Mouse (Mus musculus): Measurements from ENCODE around the gene Gpm6b. TPM values are rescaled to one million over a fixed set of nuclear protein-coding genes. Genes with fewer than 3 reads are reported as not detected.
A peak's percentile ranks its signal among the peaks of the same experiment; 100 is the strongest.

Gene Gpm6b
- 211 and 224 TPM in 2 replicates for polyA plus RNA-seq (2016; fragmentation: Nextera tagmentation; extraction: Ambion mirVana)

GRCm38 (mm10) chrX:166238831-166239460 is at the start of gene Gpm6b:
Gene Gpm6b, plus strand, starts transcription at chrX:166238911.
- H3K4me3 ChIP-seq = peak within 1 kb of the TSS; percentile 59
- H3K27me3 ChIP-seq = peaks cover 41% of the 10 kb centered on the region
- H3K4me1 ChIP-seq = no peaks in the 10 kb centered on the region
- no peaks in the 10 kb centered on the region for H3K36me3 ChIP-seq
- no peak within 1 kb of the TSS for H3K27ac ChIP-seq
- H3K9ac ChIP-seq = peak within 1 kb of the TSS; percentile 67
- H3K9me3 ChIP-seq (replicated peaks) = no peaks in the 10 kb centered on the region
- 28% methylated on average over 61 of the region's 63 CpGs for WGBS
- ATAC-seq (ENCODE audit: low FRiP score) = peak; percentile 87
- H3K4me2 ChIP-seq (replicated peaks) = peak within 1 kb of the TSS; percentile 82

- no peak overlapping the region for H3K4me2 ChIP-seq (replicated peaks)
- H3K27ac ChIP-seq = no peak overlapping the region
- no peak overlapping the region for H3K4me3 ChIP-seq
- no peak overlapping the region for H3K9ac ChIP-seq
- 0 out of 2 replicates have a peak, but pooled peaks cover 6% of the 10 kb centered on the region for H3K27me3 ChIP-seq
- no peaks in the 10 kb centered on the region for H3K9me3 ChIP-seq (replicated peaks)
- no peaks in the 10 kb centered on the region for H3K4me1 ChIP-seq
- H3K36me3 ChIP-seq = no peaks in the 10 kb centered on the region
- ATAC-seq (ENCODE audit: low FRiP score) = no peak
Observed at GRCm38 (mm10) chrX:166196327-166196726, 42.4 kb upstream of the Gpm6b start.

- Histone ChIP-seq H3K4me1 (no peaks in the 10 kb centered on the region), H3K27me3 (0 out of 2 replicates have a peak, but pooled peaks cover 6% of the 10 kb centered on the region), H3K4me2 (replicated peaks) (no peak overlapping the region), H3K4me3 (no peak overlapping the region), H3K36me3 (no peaks in the 10 kb centered on the region), H3K27ac (no peak overlapping the region), H3K9ac (no peak overlapping the region), H3K9me3 (replicated peaks) (no peaks in the 10 kb centered on the region)
- WGBS = 91% methylated on average over 2 of the region's 2 CpGs
- no peak for ATAC-seq (ENCODE audit: low FRiP score)
Observed at GRCm38 (mm10) chrX:166198266-166198665, 40.4 kb upstream of the Gpm6b start.

GRCm38 (mm10) chrX:166199812-166200211 is 38.9 kb upstream of the Gpm6b start:
- Histone ChIP-seq H3K27ac (no peak overlapping the region), H3K4me1 (no peaks in the 10 kb centered on the region), H3K36me3 (no peaks in the 10 kb centered on the region), H3K4me2 (replicated peaks) (no peak overlapping the region), H3K9ac (no peak overlapping the region), H3K4me3 (no peak overlapping the region), H3K27me3 (0 out of 2 replicates have a peak, but pooled peaks cover 6% of the 10 kb centered on the region), H3K9me3 (replicated peaks) (no peaks in the 10 kb centered on the region)
- ATAC-seq (ENCODE audit: low FRiP score) = no peak

- Histone ChIP-seq H3K27me3 (peaks cover 32% of the 10 kb centered on the region), H3K4me1 (no peaks in the 10 kb centered on the region), H3K9me3 (replicated peaks) (no peaks in the 10 kb centered on the region), H3K36me3 (no peaks in the 10 kb centered on the region), H3K4me3 (no peak overlapping the region), H3K27ac (no peak overlapping the region), H3K4me2 (replicated peaks) (no peak overlapping the region), H3K9ac (no peak overlapping the region)
- 80% methylated on average over 2 of the region's 2 CpGs for whole genome bisulfite sequencing
- ATAC-seq (ENCODE audit: low FRiP score) = no peak
Observed at GRCm38 (mm10) chrX:166214576-166214975, 24.1 kb upstream of the Gpm6b start.

GRCm38 (mm10) chrX:166216248-166216647 is 22.5 kb upstream of the Gpm6b start:
- WGBS = 70% methylated on average over 6 of the region's 6 CpGs
- no peaks in the 10 kb centered on the region for H3K36me3 ChIP-seq
- no peaks in the 10 kb centered on the region for H3K9me3 ChIP-seq (replicated peaks)
- no peaks in the 10 kb centered on the region for H3K4me1 ChIP-seq
- no peak overlapping the region for H3K4me2 ChIP-seq (replicated peaks)
- peaks cover 39% of the 10 kb centered on the region for H3K27me3 ChIP-seq
- H3K27ac ChIP-seq = no peak overlapping the region
- H3K9ac ChIP-seq = no peak overlapping the region
- no peak for ATAC-seq (ENCODE audit: low FRiP score)
- no peak overlapping the region for H3K4me3 ChIP-seq

- ATAC-seq (ENCODE audit: low FRiP score) = no peak
- no peak overlapping the region for H3K4me3 ChIP-seq
- no peaks in the 10 kb centered on the region for H3K36me3 ChIP-seq
- peaks cover 37% of the 10 kb centered on the region for H3K27me3 ChIP-seq
- no peak overlapping the region for H3K27ac ChIP-seq
- no peaks in the 10 kb centered on the region for H3K9me3 ChIP-seq (replicated peaks)
- no peaks in the 10 kb centered on the region for H3K4me1 ChIP-seq
- no peak overlapping the region for H3K4me2 ChIP-seq (replicated peaks)
- no peak overlapping the region for H3K9ac ChIP-seq
- WGBS = 91% methylated on average over 8 of the region's 8 CpGs
Observed at GRCm38 (mm10) chrX:166216720-166217119, 22.0 kb upstream of the Gpm6b start.

- no peak for ATAC-seq (ENCODE audit: low FRiP score)
- Histone ChIP-seq H3K27me3 (peaks cover 21% of the 10 kb centered on the region), H3K4me1 (no peaks in the 10 kb centered on the region), H3K4me3 (no peak overlapping the region), H3K27ac (no peak overlapping the region), H3K4me2 (replicated peaks) (no peak overlapping the region), H3K9ac (no peak overlapping the region), H3K9me3 (replicated peaks) (no peaks in the 10 kb centered on the region), H3K36me3 (no peaks in the 10 kb centered on the region)
- 67% methylated on average over 5 of the region's 5 CpGs for WGBS
Observed at GRCm38 (mm10) chrX:166219331-166219730, 19.4 kb upstream of the Gpm6b start.

- Histone ChIP-seq H3K27me3 (no peaks in the 10 kb centered on the region; the same call in none of the 2 replicates), H3K36me3 (no peaks in the 10 kb centered on the region), H3K9me3 (replicated peaks) (no peaks in the 10 kb centered on the region), H3K27ac (no peak overlapping the region), H3K4me1 (no peaks in the 10 kb centered on the region), H3K4me3 (no peak overlapping the region), H3K9ac (no peak overlapping the region), H3K4me2 (replicated peaks) (no peak overlapping the region)
- WGBS = 71% methylated on average over 5 of the region's 5 CpGs
- ATAC-seq (ENCODE audit: low FRiP score) = no peak
Observed at GRCm38 (mm10) chrX:166226856-166227255, 11.9 kb upstream of the Gpm6b start.

- Histone ChIP-seq H3K9me3 (replicated peaks) (no peaks in the 10 kb centered on the region), H3K4me2 (replicated peaks) (no peak overlapping the region), H3K27me3 (peaks cover 3% of the 10 kb centered on the region), H3K9ac (no peak overlapping the region), H3K27ac (no peak overlapping the region), H3K4me3 (no peak overlapping the region), H3K4me1 (no peaks in the 10 kb centered on the region), H3K36me3 (no peaks in the 10 kb centered on the region)
- WGBS = 79% methylated on average over 3 of the region's 3 CpGs
- ATAC-seq (ENCODE audit: low FRiP score) = no peak
Observed at GRCm38 (mm10) chrX:166229750-166230149, 9.0 kb upstream of the Gpm6b start.

GRCm38 (mm10) chrX:166230515-166231267 is 8.0 kb upstream of the Gpm6b start:
- Histone ChIP-seq H3K4me2 (replicated peaks) (no peak overlapping the region), H3K4me1 (no peaks in the 10 kb centered on the region), H3K9ac (no peak overlapping the region), H3K9me3 (replicated peaks) (no peaks in the 10 kb centered on the region), H3K36me3 (no peaks in the 10 kb centered on the region), H3K27ac (no peak overlapping the region), H3K4me3 (no peak overlapping the region), H3K27me3 (peaks cover 3% of the 10 kb centered on the region)
- ATAC-seq (ENCODE audit: low FRiP score) = no peak
- 89% methylated on average over 6 of the region's 6 CpGs for WGBS

- H3K9ac ChIP-seq = no peak overlapping the region
- WGBS = 48% methylated on average over 2 of the region's 2 CpGs
Observed at GRCm38 (mm10) chrX:166236131-166236530, 2.6 kb upstream of the Gpm6b start.

GRCm38 (mm10) chrX:166239520-166239919 is 809 bp downstream of the Gpm6b start:
- Histone ChIP-seq H3K9ac (peak overlapping the region; percentile 67), H3K4me2 (replicated peaks) (peak overlapping the region; percentile 82), H3K4me3 (peak overlapping the region; percentile 59), H3K36me3 (no peaks in the 10 kb centered on the region), H3K9me3 (replicated peaks) (no peaks in the 10 kb centered on the region), H3K4me1 (no peaks in the 10 kb centered on the region), H3K27ac (no peak overlapping the region), H3K27me3 (peaks cover 41% of the 10 kb centered on the region)
- 28% methylated on average over 13 of the region's 13 CpGs for WGBS
- ATAC-seq (ENCODE audit: low FRiP score) = 0 out of 2 replicates have a peak, but pooled peaks have one; percentile 30

More at GRCm38 (mm10) chrX:166236131-166236530, 2.6 kb upstream of the Gpm6b start:
- no peak overlapping the region for H3K27ac ChIP-seq
- H3K4me3 ChIP-seq = no peak overlapping the region
- H3K36me3 ChIP-seq = no peaks in the 10 kb centered on the region
- no peaks in the 10 kb centered on the region for H3K9me3 ChIP-seq (replicated peaks)
- ATAC-seq (ENCODE audit: low FRiP score) = no peak
- no peaks in the 10 kb centered on the region for H3K4me1 ChIP-seq
- H3K27me3 ChIP-seq = peaks cover 35% of the 10 kb centered on the region
- H3K4me2 ChIP-seq (replicated peaks) = no peak overlapping the region

Data from hindbrain, embryonic 12.5 days (tissue).